Mouse (Mus musculus) liver, adult (tissue): ENCODE results near the gene Gm49392.

Experiments
- GATA4 ChIP-seq: IDR thresholded peaks from 2 replicates; pipeline ENCODE4 v1.6.1; 2014; ENCODE audit warnings: mild to moderate bottlenecking, low read length; ENCODE audit not compliant: insufficient replicate concordance

The Gm49392 gene

GRCm38 (mm10) chr13:60820486-60821175, 76.1 kb downstream of the Gm49392 start:
- TF ChIP-seq GATA4: no peak

- no peak for TF ChIP-seq GATA4
Observed at GRCm38 (mm10) chr13:60819469-60819868, 77.2 kb downstream of the Gm49392 start.

- no peak for TF ChIP-seq GATA4
Observed at GRCm38 (mm10) chr13:60813722-60814121, 83.0 kb downstream of the Gm49392 start.

- no peak for TF ChIP-seq GATA4
Observed at GRCm38 (mm10) chr13:60812768-60813167, 83.9 kb downstream of the Gm49392 start.

- no peak for TF ChIP-seq GATA4
Observed at GRCm38 (mm10) chr13:60809690-60810089, 87.0 kb downstream of the Gm49392 start.

- no peak for TF ChIP-seq GATA4
Observed at GRCm38 (mm10) chr13:60802749-60803148, 93.9 kb downstream of the Gm49392 start, which contains the start of gene Ctsll3. TSS of gene Ctsll3 (minus strand) at chr13:60802849.
